Mouse (Mus musculus): ENCODE data around the gene Trio. TPM values are rescaled to one million over a fixed set of nuclear protein-coding genes. Genes with fewer than 3 reads are reported as not detected.

Gene Trio
- total RNA-seq, 2 experiments from 2014 or later: 187 to 198 TPM

GRCm38 (mm10) chr15:27691213-27691612, 334.4 kb downstream of the Trio start:
- peak in 1 of 2 experiments; percentile 4 for DNase-seq (ENCODE audit: extremely low spot score in 1 of 2, low spot score in 2 of 2)
- intact Hi-C loops (cut with DNase I): no loop called here

DNA sequence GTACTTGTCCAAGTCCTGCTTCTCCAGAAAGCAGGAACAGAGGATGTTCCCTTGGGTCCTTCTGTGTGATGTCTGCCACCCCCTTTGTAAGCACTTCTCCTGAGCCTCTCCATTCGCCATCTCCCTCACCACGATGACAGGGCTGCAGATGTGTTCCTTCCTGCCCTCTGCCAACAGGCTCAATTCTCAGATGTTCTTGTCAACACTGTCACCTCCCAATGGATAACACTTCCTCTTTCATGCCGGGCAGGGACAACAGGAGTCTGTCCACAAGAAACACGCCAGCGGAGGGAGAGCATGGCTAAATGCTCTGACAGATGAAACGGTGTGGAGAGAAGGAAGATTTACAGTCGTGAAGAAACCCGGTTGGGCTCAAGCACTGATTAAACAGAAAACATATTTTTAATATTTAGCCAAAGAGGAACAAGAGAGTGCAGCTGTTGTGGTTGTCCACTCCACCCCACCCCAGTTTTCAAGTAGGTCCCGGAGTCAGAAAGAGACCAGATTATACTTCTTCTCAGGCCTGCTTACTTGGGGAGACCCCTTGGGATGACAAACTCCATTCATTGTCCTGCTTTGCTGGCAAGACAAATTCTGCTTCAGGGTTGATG, 337.5 kb downstream of the Trio start:
- intact Hi-C loops (cut with DNase I): no loop called here
- no peak for DNase-seq (ENCODE audit: extremely low spot score in 1 of 2, low spot score in 2 of 2)

DNA sequence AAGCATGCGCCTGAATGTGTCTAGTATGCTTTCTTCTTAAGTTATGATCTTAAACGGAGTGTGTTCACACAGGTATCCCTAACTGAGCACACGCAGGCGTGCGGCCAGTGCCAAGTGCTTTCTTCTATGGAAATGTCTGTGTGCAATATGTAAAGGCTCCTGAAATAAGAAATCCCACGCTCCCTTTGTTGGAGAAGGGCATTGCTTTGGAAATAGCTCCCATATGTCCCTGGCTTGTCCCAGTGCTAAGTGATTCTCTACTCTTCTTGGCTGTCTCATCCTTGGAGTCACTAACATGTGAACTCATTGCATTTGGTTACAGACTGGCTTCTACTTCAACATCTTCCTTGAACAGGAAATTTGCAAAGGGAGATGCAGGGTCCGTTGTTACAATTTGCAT, 340.8 kb downstream of the Trio start:
- no peak for DNase-seq (ENCODE audit: extremely low spot score in 1 of 2, low spot score in 2 of 2)
- intact Hi-C loops (cut with DNase I): no loop called here

DNA sequence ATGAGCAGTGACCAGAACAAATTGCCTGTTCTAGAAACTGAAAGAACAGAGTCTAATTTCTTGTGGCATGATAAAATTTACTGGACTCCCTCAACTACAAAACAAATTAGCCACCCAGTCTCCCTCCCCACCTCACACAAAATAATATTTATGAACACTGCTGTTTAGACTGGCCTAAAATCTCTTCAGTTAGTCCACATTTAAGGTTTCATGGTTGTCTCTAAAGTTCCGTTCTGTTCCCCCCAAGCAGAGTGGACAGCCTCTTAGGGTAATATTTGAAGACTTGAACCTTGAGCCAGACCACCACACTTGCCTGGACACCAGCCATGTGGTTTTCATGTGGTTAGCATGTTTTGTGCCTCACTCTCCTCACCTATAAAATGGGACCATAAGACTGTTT, 342.4 kb downstream of the Trio start:
- no peak for DNase-seq (ENCODE audit: extremely low spot score in 1 of 2, low spot score in 2 of 2)
- intact Hi-C loops (cut with DNase I): no loop called here

- intact Hi-C loops (cut with DNase I): no loop called here
- DNase-seq (ENCODE audit: extremely low spot score in 1 of 2, low spot score in 2 of 2): no peak
Measured at GRCm38 (mm10) chr15:27682619-27683018, 343.0 kb downstream of the Trio start.

GRCm38 (mm10) chr15:27681419-27682187, 344.0 kb downstream of the Trio start, which contains the start of gene Otulinl:
Gene Otulinl, minus strand, starts transcription at chr15:27681579.
- peak; percentile 93 to 96 for DNase-seq (ENCODE audit: extremely low spot score in 1 of 2, low spot score in 2 of 2)
- intact Hi-C loops (cut with DNase I): no loop called here

GRCm38 (mm10) chr15:27680997-27681396, 344.7 kb downstream of the Trio start:
- no peak for DNase-seq (ENCODE audit: extremely low spot score in 1 of 2, low spot score in 2 of 2)
- intact Hi-C loops (cut with DNase I): no loop called here

Other genes with a start within 250 kb of the Trio start
- 1 to 10 TPM; 4.3 to 5.4 TPM for gene Dnah5, start 177.9 kb upstream of the Trio start, total RNA-seq (2021)

Data from left cerebral cortex, postnatal 10 days (tissue).